Mouse (Mus musculus) CH12.LX (cell line): ENCODE measurements around the gene Ankrd36.

ENCODE experiments used
- CTCF ChIP-seq, 2 experiments: IDR thresholded peaks in 1 of 2; conservative IDR thresholded peaks in 1 of 2; 2 replicates each; pipeline ENCODE4 v1.5.1; 2011 to 2012; ENCODE audit warnings: low read depth in 2 of 2, low read length in 2 of 2, improper control_type of control experiment in 1 of 2, inconsistent platforms in 1 of 2, mild to moderate bottlenecking in 1 of 2, moderate library complexity in 1 of 2
- IRF4 ChIP-seq: IDR thresholded peaks from 2 replicates; pipeline ENCODE4 v1.6.1; 2014; ENCODE audit warnings: low read depth, mild to moderate bottlenecking, inconsistent platforms, low read length, improper control_type of control experiment

DNA sequence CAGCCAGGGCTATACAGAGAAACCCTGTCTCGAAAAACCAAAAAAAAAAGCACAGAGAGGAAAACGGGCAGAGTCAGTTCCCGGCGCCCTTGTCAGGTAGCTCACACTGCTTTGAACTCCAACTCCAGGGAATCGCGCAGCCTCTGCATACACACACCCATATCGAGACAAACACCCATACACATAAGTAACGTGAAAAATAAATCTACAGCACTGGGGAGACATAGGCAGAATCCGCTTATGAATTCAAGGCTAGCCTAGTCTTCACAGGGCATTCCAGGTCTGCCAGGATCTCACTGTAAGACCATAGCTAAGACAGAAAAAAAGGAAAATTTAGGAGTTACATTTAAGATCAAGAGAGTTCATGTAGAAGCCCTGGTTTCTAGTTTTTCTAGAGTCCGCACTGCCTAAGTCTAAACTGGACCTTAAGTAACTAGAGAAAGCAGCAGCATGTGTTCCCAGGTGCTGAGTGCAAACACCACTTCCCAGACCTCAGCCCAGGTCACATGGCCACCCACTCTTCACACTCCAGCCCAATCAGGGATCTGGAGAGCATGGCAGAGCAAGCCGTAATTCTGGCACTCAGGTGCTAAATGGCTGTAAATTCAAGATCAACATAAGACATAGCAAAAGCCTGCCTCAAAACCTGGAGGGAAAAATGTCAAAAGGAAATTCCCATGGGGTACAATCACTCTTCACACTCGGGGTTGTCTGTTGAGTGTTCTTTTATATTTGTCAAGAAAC lies 149.3 kb downstream of the Ankrd36 start:
- no peak for TF ChIP-seq IRF4
- TF ChIP-seq CTCF (conservative IDR thresholded peaks at IDR 0.05 in 1 of 2, IDR thresholded peaks at IDR 0.05 in 1 of 2; ENCODE audit: low read depth in 2 of 2, low read length in 2 of 2), result no peak
